Mouse (Mus musculus) forebrain, embryonic 11.5 days (tissue): ENCODE data around the gene Speer3. TPM values are rescaled to one million over a fixed set of nuclear protein-coding genes. Genes with fewer than 3 reads are reported as not detected.
A peak's percentile ranks its signal among the peaks of the same experiment; 100 is the strongest.
"Not testable (repeated sequence)": the region's sequence is repeated elsewhere in the genome, so short reads cannot be mapped to it uniquely, and the experiment has no call there.

Source experiments
- ATAC-seq: fragments of 200-750 bp; cut with Nextera tagmentation; replicated peaks from 2 replicates; pipeline ENCODE4 v1.8.0; 2017; ENCODE audit warnings: moderate TSS enrichment; ENCODE audit not compliant: low FRiP score
- DNase-seq: peaks from one replicate; pipeline ENCODE4 v3.0.0-alpha.2; 2017; ENCODE audit warnings: low spot score
- H3K27ac ChIP-seq: fragments of 300-500 bp; sonication (generic); 2 replicates; pipeline ENCODE4 v1.5.1; 2014; ENCODE audit warnings: low read depth, low read length
- H3K27me3 ChIP-seq: fragments of 300-500 bp; sonication (generic); 2 replicates; pipeline ENCODE4 v1.6.1; 2014; ENCODE audit warnings: mild to moderate bottlenecking, low read length, mixed read lengths; ENCODE audit not compliant: control insufficient read depth, insufficient read depth
- H3K36me3 ChIP-seq: fragments of 300-500 bp; sonication (generic); 2 replicates; pipeline ENCODE4 v1.6.1; 2014; ENCODE audit warnings: mild to moderate bottlenecking, low read length, moderate library complexity, mixed read lengths; ENCODE audit not compliant: control insufficient read depth, insufficient read depth
- H3K4me1 ChIP-seq: fragments of 300-500 bp; sonication (generic); replicated peaks from 2 replicates; pipeline ENCODE4 v1.6.1; 2014; ENCODE audit warnings: low read length, mixed read lengths; ENCODE audit not compliant: control insufficient read depth, insufficient read depth
- H3K4me2 ChIP-seq: fragments of 300-500 bp; sonication (generic); 2 replicates; pipeline ENCODE4 v1.6.1; 2014; ENCODE audit warnings: low read depth, mild to moderate bottlenecking, low read length, moderate library complexity, mixed read lengths; ENCODE audit not compliant: severe bottlenecking
- H3K4me3 ChIP-seq: fragments of 300-500 bp; sonication (generic); 2 replicates; pipeline ENCODE4 v1.5.1; 2014; ENCODE audit warnings: low read depth, low read length
- H3K9ac ChIP-seq: fragments of 300-500 bp; sonication (generic); 2 replicates; pipeline ENCODE4 v1.6.1; 2014; ENCODE audit warnings: low read length
- H3K9me3 ChIP-seq: fragments of 300-500 bp; sonication (generic); 2 replicates; pipeline ENCODE4 v1.6.1; 2016; ENCODE audit warnings: low read length, mixed read lengths; ENCODE audit not compliant: control insufficient read depth
- WGBS: fragments of 180-500 bp; shearing (Covaris S2); extraction: QIAGEN DNeasy Blood & Tissue Kit; methylation state at CpG from one replicate; pipeline ENCODE4 v1.1.7; 2014; 5-methylcytosine and 5-hydroxymethylcytosine counted together
- polyA plus RNA-seq: library from polyadenylated mRNA; unstranded; fragments of >200 nt; fragmentation: Nextera tagmentation; extraction: Ambion mirVana; gene quantifications from 2 replicates; pipeline ENCODE4 v1.2.1, GENCODE M21; 2014

Gene Speer3
- not detected in 2 replicates for polyA plus RNA-seq

DNA sequence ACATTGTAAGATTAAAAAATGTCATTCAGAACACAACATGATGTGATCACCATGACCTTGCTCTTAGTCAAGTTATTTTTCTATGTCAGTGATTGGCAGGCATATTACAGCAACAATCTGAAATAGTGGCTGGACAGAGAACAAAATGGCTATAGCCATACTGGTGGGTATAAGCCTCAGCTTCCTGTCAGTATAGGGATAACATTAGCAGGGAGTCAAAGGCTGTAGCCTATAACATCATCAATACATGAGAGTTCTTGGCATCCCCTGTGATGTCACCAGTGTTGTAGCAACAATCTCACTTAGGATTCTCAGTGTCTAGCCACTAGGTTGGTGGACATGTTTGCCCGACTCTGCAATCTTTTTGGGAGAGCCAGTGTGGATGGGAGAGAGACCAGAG lies at the start of gene Speer3:
Gene Speer3 (plus strand): TSS at position 301 of the 400 bp plus-strand sequence.
- no peak for DNase-seq
- 95% methylated on average over 1 of the region's 1 CpGs for WGBS
- no peak for ATAC-seq

DNA sequence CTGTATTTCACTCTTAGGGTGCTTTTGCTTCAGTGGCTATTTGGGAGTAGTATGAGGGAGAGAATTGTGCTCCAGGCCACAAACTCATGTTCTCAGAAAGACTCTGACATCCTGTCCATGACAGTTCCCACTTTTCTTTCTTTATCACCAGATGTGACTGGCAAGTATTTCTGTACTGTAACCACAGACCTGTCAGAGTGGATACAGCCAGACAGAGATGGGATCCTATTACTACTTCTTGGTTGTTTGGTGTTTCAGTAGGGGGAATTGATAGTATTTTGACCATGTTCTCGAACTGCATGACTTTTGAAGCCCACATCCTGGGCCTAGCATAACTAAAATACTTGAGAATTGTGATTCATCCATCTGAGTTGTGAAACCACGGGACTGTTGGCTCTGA lies 19.1 kb downstream of the Speer3 start:
- H3K27me3 ChIP-seq, H3K4me2 ChIP-seq, H3K9me3 ChIP-seq, H3K36me3 ChIP-seq, H3K4me1 ChIP-seq, H3K27ac ChIP-seq, H3K4me3 ChIP-seq, DNase-seq, H3K9ac ChIP-seq, ATAC-seq: not testable (repeated sequence)
- WGBS = 78% methylated on average over 2 of the region's 2 CpGs

More for the DNA sequence above, at the start of gene Speer3:
- H3K9ac ChIP-seq = no peak within 1 kb of the TSS
- no peaks in the 10 kb centered on the region for H3K27me3 ChIP-seq
- no peaks in the 10 kb centered on the region for H3K4me1 ChIP-seq
- no peak within 1 kb of the TSS for H3K4me2 ChIP-seq
- H3K9me3 ChIP-seq = no peaks in the 10 kb centered on the region
- H3K4me3 ChIP-seq = no peak within 1 kb of the TSS
- H3K27ac ChIP-seq = no peak within 1 kb of the TSS
- no peaks in the 10 kb centered on the region for H3K36me3 ChIP-seq

DNA sequence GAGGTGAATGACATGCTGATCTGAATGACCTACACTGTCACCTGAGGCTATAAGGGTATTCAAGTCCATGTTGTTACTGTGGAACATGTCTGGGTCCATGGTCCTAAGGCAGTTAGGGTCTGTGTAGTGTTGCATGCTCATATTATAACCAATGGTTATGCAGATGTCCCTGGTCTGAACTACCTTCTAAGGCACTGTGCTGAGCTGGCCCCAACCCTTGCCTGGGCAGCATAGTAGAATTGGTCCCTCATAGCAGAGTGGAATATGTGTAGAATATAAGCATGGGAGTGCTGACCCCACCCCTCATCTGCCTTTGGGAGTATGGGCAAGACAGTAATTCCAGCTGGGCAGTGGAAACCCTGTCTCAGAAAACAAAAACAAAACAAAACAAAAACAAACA lies 33.7 kb downstream of the Speer3 start:
- H3K4me3 ChIP-seq = no peak overlapping the region
- no peak overlapping the region for H3K4me2 ChIP-seq
- H3K9me3 ChIP-seq = no peaks in the 10 kb centered on the region
- H3K9ac ChIP-seq = no peak overlapping the region
- H3K27me3 ChIP-seq = no peaks in the 10 kb centered on the region
- ATAC-seq = peak; percentile 25; the same call in 1 of the 2 replicates
- H3K4me1 ChIP-seq = no peaks in the 10 kb centered on the region
- no peaks in the 10 kb centered on the region for H3K36me3 ChIP-seq
- no peak for DNase-seq
- H3K27ac ChIP-seq = no peak overlapping the region

DNA sequence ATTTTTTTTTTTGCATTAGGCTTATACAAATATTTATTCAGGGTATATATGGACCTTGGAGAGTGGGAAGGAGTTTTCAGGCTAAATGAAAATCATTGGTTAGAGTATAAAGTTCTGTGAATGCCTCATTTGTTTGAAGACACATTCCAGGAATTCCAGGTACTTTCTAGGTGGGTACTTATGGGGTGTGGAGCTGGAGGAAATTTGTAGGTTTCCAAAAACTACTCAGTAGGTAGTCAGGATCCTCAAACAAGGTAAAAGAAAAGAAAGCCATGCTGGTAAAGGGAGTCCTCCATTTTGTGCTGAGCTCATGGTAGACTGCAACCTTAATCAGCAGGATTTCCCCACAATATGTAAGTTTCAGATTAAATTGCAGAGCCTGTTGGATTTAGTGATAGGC lies 35.3 kb downstream of the Speer3 start:
- ATAC-seq (no peak), DNase-seq (no peak)
- Histone ChIP-seq H3K4me3 (no peak overlapping the region), H3K27me3 (no peaks in the 10 kb centered on the region), H3K27ac (no peak overlapping the region), H3K4me2 (no peak overlapping the region), H3K9me3 (no peaks in the 10 kb centered on the region), H3K9ac (no peak overlapping the region), H3K36me3 (no peaks in the 10 kb centered on the region), H3K4me1 (no peaks in the 10 kb centered on the region)

DNA sequence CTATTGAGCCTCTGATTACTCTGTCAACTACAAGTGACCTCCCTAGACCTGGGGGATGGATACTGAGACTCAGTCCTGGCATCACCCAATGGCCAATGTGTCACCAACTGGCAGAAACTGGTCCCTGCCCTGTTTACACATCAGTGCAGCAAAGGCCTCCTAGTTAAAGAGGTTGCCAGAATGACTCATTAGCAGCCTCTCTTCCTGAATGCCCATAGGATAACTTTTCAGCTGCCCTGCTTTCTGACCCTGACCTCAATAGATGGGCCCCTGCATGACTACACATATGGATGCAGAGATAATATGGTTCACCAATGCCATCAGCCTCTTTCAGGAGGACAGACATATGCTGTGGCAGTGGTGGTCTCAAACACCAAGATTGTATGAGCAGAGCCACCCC lies 52.9 kb downstream of the Speer3 start:
- Histone ChIP-seq H3K4me1 (no peaks in the 10 kb centered on the region), H3K4me3 (no peak overlapping the region), H3K36me3 (no peaks in the 10 kb centered on the region), H3K9ac (no peak overlapping the region), H3K27me3 (no peaks in the 10 kb centered on the region), H3K27ac (no peak overlapping the region), H3K4me2 (no peak overlapping the region), H3K9me3 (no peaks in the 10 kb centered on the region)
- no peak for ATAC-seq
- DNase-seq = no peak

Other genes with a start within 250 kb of the Speer3 start
- gene Sema3e, start 233.7 kb downstream of the Speer3 start, polyA plus RNA-seq = 1.1 and 1.4 TPM in 2 replicates